Mouse (Mus musculus) MEL (cell line): Measurements from ENCODE around the gene Pkd1.

Experiments used
- BHLHE40 ChIP-seq: IDR thresholded peaks from 2 replicates; pipeline ENCODE4 v1.6.1; 2012; ENCODE audit warnings: low read depth, mild to moderate bottlenecking, inconsistent platforms, low read length, improper control_type of control experiment, borderline replicate concordance
- CTCF ChIP-seq, 3 experiments: IDR thresholded peaks in 2 of 3; conservative IDR thresholded peaks in 1 of 3; 2 replicates each; pipeline ENCODE4 v1.5.1; 2011 to 2012; ENCODE audit warnings: low read length in 3 of 3, low read depth in 2 of 3, mild to moderate bottlenecking in 2 of 3, improper control_type of control experiment in 1 of 3, inconsistent platforms in 1 of 3, mixed read lengths in 1 of 3, moderate library complexity in 1 of 3; ENCODE audit not compliant: control insufficient read depth in 1 of 3, insufficient read depth in 1 of 3, poor library complexity in 1 of 3, severe bottlenecking in 1 of 3
- EP300 ChIP-seq, 2 experiments: IDR thresholded peaks; 2 replicates each; pipeline ENCODE4 v1.6.1; 2011; ENCODE audit warnings: improper control_type of control experiment in 2 of 2, low read length in 2 of 2, low read depth in 1 of 2, mild to moderate bottlenecking in 1 of 2
- GATA1 ChIP-seq: IDR thresholded peaks from 2 replicates; pipeline ENCODE4 v1.6.1; 2011; ENCODE audit warnings: low read depth, low read length, improper control_type of control experiment
- HCFC1 ChIP-seq: IDR thresholded peaks from 2 replicates; pipeline ENCODE4 v1.6.1; 2012; ENCODE audit warnings: low read depth, mild to moderate bottlenecking, inconsistent platforms, low read length, improper control_type of control experiment, moderate library complexity
- MAFK ChIP-seq: IDR thresholded peaks from 2 replicates; pipeline ENCODE4 v1.6.1; 2011; ENCODE audit warnings: low read depth, mild to moderate bottlenecking, low read length, improper control_type of control experiment, borderline replicate concordance
- MAX ChIP-seq: IDR thresholded peaks from 2 replicates; pipeline ENCODE4 v1.6.1; 2011; ENCODE audit warnings: low read length, improper control_type of control experiment
- MXI1 ChIP-seq: IDR thresholded peaks from 2 replicates; pipeline ENCODE4 v1.6.1; 2011; ENCODE audit warnings: mild to moderate bottlenecking, low read depth, low read length, improper control_type of control experiment
- NRF1 ChIP-seq: IDR thresholded peaks from 2 replicates; pipeline ENCODE4 v1.6.1; 2014; ENCODE audit warnings: low read depth, mild to moderate bottlenecking, inconsistent platforms, low read length, improper control_type of control experiment, moderate library complexity; ENCODE audit not compliant: poor library complexity, insufficient read depth, severe bottlenecking
- POLR2AphosphoS2 ChIP-seq: IDR thresholded peaks from 2 replicates; pipeline ENCODE4 v1.6.1; 2011; ENCODE audit warnings: low read length, improper control_type of control experiment
- SIN3A ChIP-seq: IDR thresholded peaks from 2 replicates; pipeline ENCODE4 v1.6.1; 2012; ENCODE audit warnings: low read length, improper control_type of control experiment, inconsistent platforms
- TBP ChIP-seq: IDR thresholded peaks from 2 replicates; pipeline ENCODE4 v1.8.0; 2011; ENCODE audit warnings: low read depth, low read length, improper control_type of control experiment
- TCF12 ChIP-seq: IDR thresholded peaks from 2 replicates; pipeline ENCODE4 v1.6.1; 2014; ENCODE audit warnings: low read depth, mild to moderate bottlenecking, inconsistent platforms, low read length, improper control_type of control experiment, moderate library complexity
- ZC3H11A ChIP-seq: IDR thresholded peaks from 2 replicates; pipeline ENCODE4 v1.6.1; 2012; ENCODE audit warnings: low read depth, mild to moderate bottlenecking, inconsistent platforms, low read length, improper control_type of control experiment

GRCm38 (mm10) chr17:24548921-24549617 lies 565 bp upstream of the Pkd1 start:
- no peak for TF ChIP-seq CTCF (IDR thresholded peaks at IDR 0.05 in 2 of 3, conservative IDR thresholded peaks at IDR 0.05 in 1 of 3; ENCODE audit: control insufficient read depth in 1 of 3, insufficient read depth in 1 of 3, low read depth in 2 of 3, low read length in 3 of 3, poor library complexity in 1 of 3, severe bottlenecking in 1 of 3)
- TF ChIP-seq MAFK: no peak
- no peak for TF ChIP-seq NRF1
- TF ChIP-seq BHLHE40: no peak
- no peak; the same call in 1 of the 2 replicates for TF ChIP-seq SIN3A
- no peak for TF ChIP-seq GATA1
- TF ChIP-seq TCF12: no peak
- no peak for TF ChIP-seq EP300 (IDR thresholded peaks at IDR 0.05; ENCODE audit: low read depth in 1 of 2, low read length in 2 of 2)
- no peak; the same call in 1 of the 2 replicates for TF ChIP-seq MXI1
- TF ChIP-seq HCFC1: no peak
- no peak for TF ChIP-seq POLR2AphosphoS2
- TF ChIP-seq ZC3H11A: no peak
- TF ChIP-seq MAX: no peak
- TF ChIP-seq TBP: no peak
